Mouse (Mus musculus) C2C12 (cell line): Measurements from ENCODE around the gene Scgb1c1.

Experiments used
- CEBPB ChIP-seq: IDR thresholded peaks from one replicate; pipeline ENCODE4 v1.6.1; 2011; ENCODE audit warnings: low read depth, mild to moderate bottlenecking, control low read depth, moderate library complexity
- CTCF ChIP-seq: IDR thresholded peaks from one replicate; pipeline ENCODE4 v1.5.1; 2011; ENCODE audit not compliant: control insufficient read depth, insufficient read depth, insufficient read length
- MYOG ChIP-seq: IDR thresholded peaks from one replicate; pipeline ENCODE4 v1.6.1; 2011; ENCODE audit not compliant: control insufficient read depth, insufficient read length; ENCODE audit errors: extremely low read depth

DNA sequence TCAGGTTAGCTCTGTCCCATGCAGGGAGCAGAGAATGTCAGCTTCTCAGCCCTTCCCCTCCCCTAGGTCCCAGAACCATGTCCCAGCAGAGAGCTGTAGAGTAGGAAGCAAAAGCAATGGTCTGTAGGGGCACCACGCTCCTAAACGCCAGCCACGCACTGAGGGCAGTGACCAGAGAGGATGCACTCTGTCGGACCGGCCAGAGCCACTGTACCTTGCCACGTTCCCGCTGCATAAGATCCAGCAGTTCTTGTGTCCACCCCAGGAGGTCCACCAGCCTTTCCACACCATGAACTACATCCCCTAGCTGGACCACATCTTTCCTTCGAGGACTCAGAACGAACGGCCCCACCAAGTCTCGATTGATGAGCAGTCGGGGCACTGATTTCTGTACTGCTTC is 19.4 kb downstream of the Scgb1c1 start:
- TF ChIP-seq CTCF (no peak), MYOG (no peak), CEBPB (no peak)
